Mouse (Mus musculus) CH12.LX (cell line): ENCODE measurements at regions not wholly inside any gene's neighbourhood (a gene's known extent, or its start where the extent isn't known, plus 50 kb on each side); places are given as distances from the start of the nearest gene placed in this dataset.

Experiments
- DNase-seq: peaks from one replicate; pipeline ENCODE4 v3.0.0-alpha.2; 2013; ENCODE audit errors: extremely low read depth
- H3K27ac ChIP-seq: 2 replicates; pipeline ENCODE4 v1.5.1; 2012; ENCODE audit warnings: low read depth, mild to moderate bottlenecking, control low read depth, moderate library complexity; ENCODE audit not compliant: insufficient read depth
- H3K27me3 ChIP-seq: replicated peaks from 2 replicates; pipeline ENCODE3; 2012; ENCODE audit warnings: inconsistent platforms
- H3K36me3 ChIP-seq, 2 experiments: replicated peaks in 1 of 2; 2 replicates each; pipeline versions ENCODE3 to v1.6.1; 2012; ENCODE audit warnings: inconsistent platforms in 1 of 2, low read length in 1 of 2, mild to moderate bottlenecking in 1 of 2, mixed read lengths in 1 of 2, moderate library complexity in 1 of 2; ENCODE audit not compliant: control insufficient read depth in 1 of 2, insufficient read depth in 1 of 2
- H3K4me1 ChIP-seq, 2 experiments: 2 replicates each; pipeline ENCODE4 v1.6.1; 2012; ENCODE audit warnings: inconsistent platforms in 1 of 2, moderate library complexity in 1 of 2; ENCODE audit not compliant: insufficient read depth in 2 of 2, control insufficient read depth in 1 of 2
- H3K4me2 ChIP-seq: 2 replicates; pipeline ENCODE4 v1.6.1; 2012; ENCODE audit warnings: low read depth, mild to moderate bottlenecking, control low read depth; ENCODE audit not compliant: poor library complexity, insufficient read depth, severe bottlenecking
- H3K4me3 ChIP-seq, 3 experiments: fragments of 150-350 bp in 1 of 3; sonication (generic) in 1 of 3; replicated peaks in 1 of 3; 2 replicates each; pipeline versions ENCODE3 to v1.5.1; 2011 to 2012; ENCODE audit warnings: low read depth in 2 of 3, low read length in 2 of 3, mild to moderate bottlenecking in 2 of 3, moderate library complexity in 2 of 3, control low read depth in 1 of 3, improper control_type of control experiment in 1 of 3, inconsistent platforms in 1 of 3, mixed read lengths in 1 of 3; ENCODE audit not compliant: poor library complexity in 1 of 3
- H3K79me2 ChIP-seq: replicated peaks from 2 replicates; pipeline ENCODE4 v1.6.1; 2012; ENCODE audit warnings: mild to moderate bottlenecking, moderate library complexity; ENCODE audit not compliant: control insufficient read depth, poor library complexity, insufficient read depth, severe bottlenecking; ENCODE audit errors: extremely low read depth
- H3K9ac ChIP-seq: 2 replicates; pipeline ENCODE4 v1.6.1; 2012; ENCODE audit warnings: low read depth, mild to moderate bottlenecking, control low read depth, moderate library complexity; ENCODE audit not compliant: insufficient read depth
- H3K9me3 ChIP-seq: replicated peaks from 2 replicates; pipeline ENCODE3; 2012; ENCODE audit warnings: low read length, inconsistent platforms, mixed read lengths
- CHD2 ChIP-seq: IDR thresholded peaks from 2 replicates; pipeline ENCODE4 v1.6.1; 2011; ENCODE audit warnings: low read length, improper control_type of control experiment
- E2F4 ChIP-seq: IDR thresholded peaks from 2 replicates; pipeline ENCODE4 v1.6.1; 2011; ENCODE audit warnings: low read depth, low read length, improper control_type of control experiment; ENCODE audit not compliant: insufficient replicate concordance
- ELF1 ChIP-seq: IDR thresholded peaks from 2 replicates; pipeline ENCODE4 v1.6.1; 2014; ENCODE audit warnings: low read depth, mild to moderate bottlenecking, inconsistent platforms, low read length, improper control_type of control experiment
- EP300 ChIP-seq: IDR thresholded peaks from 2 replicates; pipeline ENCODE4 v1.6.1; 2011; ENCODE audit warnings: low read length, improper control_type of control experiment
- ETS1 ChIP-seq: conservative IDR thresholded peaks from 2 replicates; pipeline ENCODE4 v1.6.1; 2012; ENCODE audit warnings: low read depth, mild to moderate bottlenecking, inconsistent platforms, low read length, improper control_type of control experiment, moderate library complexity
- IRF4 ChIP-seq: IDR thresholded peaks from 2 replicates; pipeline ENCODE4 v1.6.1; 2014; ENCODE audit warnings: low read depth, mild to moderate bottlenecking, inconsistent platforms, low read length, improper control_type of control experiment
- JUN ChIP-seq: IDR thresholded peaks from 2 replicates; pipeline ENCODE4 v1.6.1; 2011; ENCODE audit warnings: low read depth, mild to moderate bottlenecking, low read length, improper control_type of control experiment, moderate library complexity; ENCODE audit not compliant: insufficient read depth
- JUND ChIP-seq: conservative IDR thresholded peaks from 2 replicates; pipeline ENCODE4 v1.6.1; 2011; ENCODE audit warnings: low read depth, low read length, improper control_type of control experiment
- KAT2A ChIP-seq: IDR thresholded peaks from 2 replicates; pipeline ENCODE4 v1.6.1; 2012; ENCODE audit warnings: low read length, improper control_type of control experiment, inconsistent platforms; ENCODE audit not compliant: insufficient replicate concordance
- MEF2A ChIP-seq: IDR thresholded peaks from 2 replicates; pipeline ENCODE4 v1.6.1; 2014; ENCODE audit warnings: low read depth, mild to moderate bottlenecking, inconsistent platforms, low read length, improper control_type of control experiment, borderline replicate concordance
- MXI1 ChIP-seq: IDR thresholded peaks from 2 replicates; pipeline ENCODE4 v1.6.1; 2011; ENCODE audit warnings: mild to moderate bottlenecking, low read depth, low read length, improper control_type of control experiment
- MYC ChIP-seq: IDR thresholded peaks from 2 replicates; pipeline ENCODE4 v1.6.1; 2011; ENCODE audit warnings: low read depth, mild to moderate bottlenecking, improper control_type of control experiment, low read length
- NELFE ChIP-seq: IDR thresholded peaks from 2 replicates; pipeline ENCODE4 v1.6.1; 2011; ENCODE audit warnings: low read depth, low read length, improper control_type of control experiment
- NRF1 ChIP-seq: IDR thresholded peaks from 2 replicates; pipeline ENCODE4 v1.6.1; 2014; ENCODE audit warnings: low read depth, mild to moderate bottlenecking, inconsistent platforms, low read length, improper control_type of control experiment, moderate library complexity
- PAX5 ChIP-seq: IDR thresholded peaks from 2 replicates; pipeline ENCODE4 v1.6.1; 2012; ENCODE audit warnings: low read length, inconsistent platforms, mixed read lengths
- POLR2A ChIP-seq: IDR thresholded peaks from 2 replicates; pipeline ENCODE4 v1.6.1; 2011; ENCODE audit warnings: low read depth, mild to moderate bottlenecking, improper control_type of control experiment, low read length
- SIN3A ChIP-seq: IDR thresholded peaks from 2 replicates; pipeline ENCODE4 v1.6.1; 2012; ENCODE audit warnings: low read length, improper control_type of control experiment, inconsistent platforms
- TCF12 ChIP-seq: IDR thresholded peaks from 2 replicates; pipeline ENCODE4 v1.6.1; 2014; ENCODE audit warnings: low read depth, mild to moderate bottlenecking, inconsistent platforms, low read length, improper control_type of control experiment
- UBTF ChIP-seq: IDR thresholded peaks from 2 replicates; pipeline ENCODE4 v1.6.1; 2012; ENCODE audit warnings: low read depth, mild to moderate bottlenecking, inconsistent platforms, low read length, improper control_type of control experiment, moderate library complexity
- USF1 ChIP-seq: IDR thresholded peaks from 2 replicates; pipeline ENCODE4 v1.6.1; 2014; ENCODE audit warnings: low read depth, mild to moderate bottlenecking, inconsistent platforms, low read length, improper control_type of control experiment
- ZNF384 ChIP-seq: IDR thresholded peaks from 2 replicates; pipeline ENCODE4 v1.6.1; 2012; ENCODE audit warnings: low read depth, low read length, improper control_type of control experiment, inconsistent platforms
- dilution Hi-C: fragments of 300-500 bp; cut with MboI; formaldehyde crosslinking; loops from 2 replicates; pipeline ENCODE4 v1.14.3; 2020; ENCODE audit warnings: low sequenced_read_pairs; ENCODE audit not compliant: extremely low pct_unique_long_range_greater_than_20kb, extremely low pct_ligation_motif_present
- in situ Hi-C: fragments of 300-500 bp; cut with MboI; formaldehyde crosslinking; loops from 3 replicates; pipeline ENCODE4 v1.14.3; 2019; ENCODE audit warnings: low sequenced_read_pairs, low pct_ligation_motif_present, low pct_unique_long_range_greater_than_20kb, mixed read lengths

DNA sequence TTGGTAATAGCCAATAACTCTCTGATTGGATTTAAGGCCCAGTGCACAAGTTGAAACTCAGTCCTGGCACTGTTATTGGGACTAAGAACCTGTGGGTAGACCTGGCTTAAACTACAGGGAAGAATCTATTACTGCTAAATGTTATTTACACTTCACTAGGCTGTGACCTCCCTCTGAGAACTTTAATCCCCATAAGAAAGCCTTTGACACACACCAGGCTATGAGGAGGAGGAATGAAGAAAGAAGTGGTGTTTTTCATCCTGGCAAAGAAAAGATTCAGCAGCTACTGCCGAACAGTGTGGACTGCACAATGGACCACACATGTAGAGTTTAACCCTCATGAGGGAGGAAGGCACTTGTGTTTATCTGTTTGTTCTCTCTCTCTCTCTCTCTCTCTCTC, 58.2 kb upstream of the Ddhd1 start:
- TF ChIP-seq NELFE: no peak
- TF ChIP-seq IRF4: no peak
- no peak for TF ChIP-seq JUND
- TF ChIP-seq TCF12: no peak
- TF ChIP-seq CHD2: no peak
- H3K36me3 ChIP-seq: no peaks in the 10 kb centered on the region
- no peak overlapping the region for H3K4me2 ChIP-seq
- H3K27me3 ChIP-seq: no peaks in the 10 kb centered on the region
- H3K4me1 ChIP-seq: no peaks in the 10 kb centered on the region
- dilution Hi-C loops: no loop called here
- no peaks in the 10 kb centered on the region for H3K9me3 ChIP-seq
- in situ Hi-C loops: no loop called here
- no peaks in the 10 kb centered on the region for H3K79me2 ChIP-seq
- no peak overlapping the region for H3K4me3 ChIP-seq
- no peak for DNase-seq
- no peak overlapping the region for H3K27ac ChIP-seq
- no peak overlapping the region for H3K9ac ChIP-seq

DNA sequence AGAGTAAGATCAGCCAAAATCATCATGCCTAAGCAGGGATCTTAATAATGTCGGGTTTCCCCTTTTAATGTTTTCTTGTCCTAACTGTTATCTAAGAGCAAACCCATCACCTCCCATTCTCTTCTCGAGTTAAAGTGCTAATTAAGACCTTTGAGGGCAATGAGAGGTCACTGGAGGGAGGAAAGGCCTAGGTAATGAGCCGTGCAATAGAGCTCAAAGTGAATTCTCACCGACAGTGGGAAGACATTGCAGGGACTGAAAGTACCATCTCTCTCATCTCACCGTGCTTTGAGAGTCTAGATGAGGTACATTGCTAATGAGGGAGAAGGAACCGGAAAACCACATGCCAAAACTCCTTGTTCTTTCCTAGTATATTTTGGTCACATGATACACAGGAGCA, 64.9 kb upstream of the Ddhd1 start:
- Histone ChIP-seq H3K4me1 (no peaks in the 10 kb centered on the region), H3K36me3 (no peaks in the 10 kb centered on the region), H3K9ac (no peak overlapping the region)
- no peak for DNase-seq
- dilution Hi-C loops: no loop called here
- TF ChIP-seq POLR2A: no peak
- TF ChIP-seq, all 38 proteins: peak for 0
- Histone ChIP-seq H3K27ac (no peak overlapping the region), H3K4me3 (no peak overlapping the region), H3K9me3 (no peaks in the 10 kb centered on the region), H3K27me3 (no peaks in the 10 kb centered on the region), H3K4me2 (no peak overlapping the region), H3K79me2 (no peaks in the 10 kb centered on the region)
- in situ Hi-C loops: no loop called here

DNA sequence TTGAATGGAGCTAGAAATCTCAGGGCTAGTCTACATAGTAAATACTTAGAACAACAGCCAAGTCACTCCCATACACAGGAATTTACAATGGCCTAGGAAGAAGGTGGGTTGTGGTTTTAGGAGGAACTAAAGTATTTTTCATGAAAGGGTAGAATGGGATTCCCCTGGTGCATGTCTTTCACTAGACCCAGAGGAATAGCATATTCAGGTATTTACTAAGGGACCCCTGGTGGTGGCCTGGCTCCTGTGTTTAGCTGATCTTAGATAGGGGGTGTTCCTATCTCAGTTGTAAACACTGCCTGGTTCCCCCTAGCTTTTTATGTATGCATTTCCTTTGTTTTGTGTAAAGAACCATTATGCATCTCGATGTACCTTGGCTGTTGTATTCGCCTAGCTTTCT, 66.4 kb upstream of the Ddhd1 start:
- H3K27ac ChIP-seq: no peak overlapping the region
- dilution Hi-C loops: no loop called here
- H3K4me3 ChIP-seq: no peak overlapping the region
- TF ChIP-seq SIN3A (no peak), E2F4 (no peak), MXI1 (no peak), PAX5 (no peak), NRF1 (no peak), ELF1 (no peak), JUN (no peak), JUND (no peak), USF1 (no peak), MEF2A (no peak), TCF12 (no peak), KAT2A (no peak), MYC (no peak), UBTF (no peak), ZNF384 (no peak), ETS1 (no peak), EP300 (no peak), POLR2A (no peak)
- TF ChIP-seq, all 38 proteins: peak for 0
- H3K4me1 ChIP-seq: no peaks in the 10 kb centered on the region
- no peak overlapping the region for H3K9ac ChIP-seq
- in situ Hi-C loops: no loop called here
- DNase-seq: no peak
- H3K4me2 ChIP-seq: no peak overlapping the region
- H3K9me3 ChIP-seq: no peaks in the 10 kb centered on the region
- H3K36me3 ChIP-seq: no peaks in the 10 kb centered on the region
- no peaks in the 10 kb centered on the region for H3K79me2 ChIP-seq
- no peaks in the 10 kb centered on the region for H3K27me3 ChIP-seq
